Mouse (Mus musculus): Measurements from ENCODE around the gene Ino80e. TPM values are rescaled to one million over a fixed set of nuclear protein-coding genes. Genes with fewer than 3 reads are reported as not detected.

The Ino80e gene
- polyA plus RNA-seq, 1 experiment from 2014 or later, result 118 TPM

DNA sequence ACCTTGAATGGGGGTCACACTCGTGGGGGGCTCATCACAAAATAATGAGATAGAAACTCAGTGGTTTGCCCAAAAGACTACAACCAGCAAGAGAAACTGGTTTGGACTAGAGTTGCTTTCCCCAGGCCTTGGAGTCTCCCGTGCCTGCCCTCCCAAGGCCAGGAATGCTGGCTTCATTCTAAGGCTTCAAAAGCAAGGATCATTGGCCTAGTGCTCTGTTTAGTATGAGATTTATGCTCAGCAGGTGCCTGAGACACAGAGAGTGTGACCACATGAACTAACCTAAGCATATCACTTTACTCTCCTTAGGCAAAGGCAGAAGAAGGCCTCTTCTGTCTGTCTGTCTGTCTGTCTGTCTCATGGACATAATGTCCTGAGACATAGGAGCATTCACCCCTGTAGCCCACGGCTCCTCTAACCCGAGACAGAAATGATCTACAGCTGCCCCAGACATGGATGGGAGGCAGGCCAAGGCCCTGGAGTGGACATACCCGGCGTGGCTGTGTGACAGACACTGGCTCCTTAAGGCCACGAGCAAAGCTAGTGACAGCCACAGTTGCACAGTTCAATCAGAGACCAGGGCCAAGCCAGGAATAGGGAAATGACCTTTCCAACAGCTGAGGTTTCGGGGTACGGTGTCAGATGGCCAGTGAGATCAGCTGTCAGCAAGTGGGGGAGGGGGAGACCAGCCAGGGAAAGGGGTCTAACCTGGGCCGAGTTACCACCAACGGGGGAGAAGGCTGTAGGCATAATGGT lies 59.9 kb downstream of the Ino80e start:
- Histone ChIP-seq H3K9me3 (ENCODE audit: control insufficient read depth, low read length) (no peaks in the 10 kb centered on the region), H3K9ac (ENCODE audit: low read length) (no peak overlapping the region), H3K4me1 (ENCODE audit: control insufficient read depth, insufficient read depth, low read length) (peaks cover 17% of the 10 kb centered on the region), H3K27ac (replicated peaks; ENCODE audit: low read depth, low read length) (no peak overlapping the region), H3K4me2 (ENCODE audit: low read depth, severe bottlenecking) (no peak overlapping the region), H3K4me3 (ENCODE audit: low read depth, low read length) (no peak overlapping the region), H3K36me3 (ENCODE audit: control insufficient read depth, insufficient read depth, low read length) (peaks cover 2% of the 10 kb centered on the region; the same call in 1 of the 2 replicates), H3K27me3 (ENCODE audit: control insufficient read depth, insufficient read depth, low read length) (no peaks in the 10 kb centered on the region)
- ATAC-seq (ENCODE audit: insufficient number of reproducible peaks, low FRiP score, low TSS enrichment, low read depth), result no peak
- DNase-seq (ENCODE audit: low spot score), result no peak
- WGBS, result 88% methylated on average over 11 of the region's 11 CpGs

- H3K9me3 ChIP-seq (ENCODE audit: control insufficient read depth, low read length), result no peaks in the 10 kb centered on the region
- H3K27me3 ChIP-seq (ENCODE audit: control insufficient read depth, insufficient read depth, low read length), result no peaks in the 10 kb centered on the region
- ATAC-seq (ENCODE audit: insufficient number of reproducible peaks, low FRiP score, low TSS enrichment, low read depth), result no peak
- H3K9ac ChIP-seq (ENCODE audit: low read length), result peak overlapping the region; percentile 34
- H3K36me3 ChIP-seq (ENCODE audit: control insufficient read depth, insufficient read depth, low read length), result peaks cover 10% of the 10 kb centered on the region
- 86% methylated on average over 16 of the region's 16 CpGs for WGBS
- H3K4me1 ChIP-seq (ENCODE audit: control insufficient read depth, insufficient read depth, low read length), result peaks cover 25% of the 10 kb centered on the region
- no peak overlapping the region for H3K4me2 ChIP-seq (ENCODE audit: low read depth, severe bottlenecking)
- no peak overlapping the region for H3K4me3 ChIP-seq (ENCODE audit: low read depth, low read length)
- no peak for DNase-seq (ENCODE audit: low spot score)
- no peak overlapping the region for H3K27ac ChIP-seq (replicated peaks; ENCODE audit: low read depth, low read length)
These were observed 61.1 kb downstream of the Ino80e start for GRCm38 (mm10) chr7:126801057-126801422.

Other genes starting within 250 kb of the Ino80e start
- gene Nupr1, start 231.5 kb downstream of the Ino80e start, polyA plus RNA-seq (2014; fragmentation: Nextera tagmentation; extraction: Ambion mirVana), result 0.31 and 1.3 TPM in 2 replicates
- 61.9 and 65.6 TPM in 2 replicates for gene Sgf29, start 213.1 kb downstream of the Ino80e start, polyA plus RNA-seq (2014; fragmentation: Nextera tagmentation; extraction: Ambion mirVana)
- 0.23 and 0.47 TPM in 2 replicates for gene Sult1a1, start 185.9 kb downstream of the Ino80e start, polyA plus RNA-seq (2014; fragmentation: Nextera tagmentation; extraction: Ambion mirVana)
- gene Bola2, start 167.0 kb downstream of the Ino80e start, polyA plus RNA-seq (2014; fragmentation: Nextera tagmentation; extraction: Ambion mirVana), result 152 and 160 TPM in 2 replicates
- gene Slx1b, start 166.6 kb downstream of the Ino80e start, polyA plus RNA-seq (2014; fragmentation: Nextera tagmentation; extraction: Ambion mirVana), result 8.8 and 9.3 TPM in 2 replicates
- gene Coro1a, start 154.6 kb downstream of the Ino80e start, polyA plus RNA-seq (2014; fragmentation: Nextera tagmentation; extraction: Ambion mirVana), result 35.9 and 37.7 TPM in 2 replicates
- gene Mapk3, start 102.8 kb downstream of the Ino80e start, polyA plus RNA-seq (2014; fragmentation: Nextera tagmentation; extraction: Ambion mirVana), result 35.4 and 37.4 TPM in 2 replicates
- gene Gdpd3, start 96.0 kb downstream of the Ino80e start, polyA plus RNA-seq (2014; fragmentation: Nextera tagmentation; extraction: Ambion mirVana), result 1.7 and 2.4 TPM in 2 replicates
- gene Ypel3, start 85.4 kb downstream of the Ino80e start, polyA plus RNA-seq (2014; fragmentation: Nextera tagmentation; extraction: Ambion mirVana), result 97.8 and 112 TPM in 2 replicates
- gene Tbx6, start 80.9 kb downstream of the Ino80e start, polyA plus RNA-seq (2014; fragmentation: Nextera tagmentation; extraction: Ambion mirVana), result 0.45 and 0.67 TPM in 2 replicates
- 400 and 426 TPM in 2 replicates for gene Ppp4c, start 69.9 kb downstream of the Ino80e start, polyA plus RNA-seq (2014; fragmentation: Nextera tagmentation; extraction: Ambion mirVana)
- not detected in 2 replicates for gene Fam57b, start 64.7 kb downstream of the Ino80e start, polyA plus RNA-seq (2014; fragmentation: Nextera tagmentation; extraction: Ambion mirVana)
- not detected in 2 replicates for gene 4930451I11Rik, start 30.7 kb downstream of the Ino80e start, polyA plus RNA-seq (2014; fragmentation: Nextera tagmentation; extraction: Ambion mirVana)
- 0.85 and 1.5 TPM in 2 replicates for gene Doc2a, start 15.0 kb downstream of the Ino80e start, polyA plus RNA-seq (2014; fragmentation: Nextera tagmentation; extraction: Ambion mirVana)
- 25.9 and 29.4 TPM in 2 replicates for gene Hirip3, start 405 bp downstream of the Ino80e start, polyA plus RNA-seq (2014; fragmentation: Nextera tagmentation; extraction: Ambion mirVana)
- gene Taok2, start 22.3 kb upstream of the Ino80e start, polyA plus RNA-seq (2014; fragmentation: Nextera tagmentation; extraction: Ambion mirVana), result 30.4 and 31.6 TPM in 2 replicates
- gene Tmem219, start 60.5 kb upstream of the Ino80e start, polyA plus RNA-seq (2014; fragmentation: Nextera tagmentation; extraction: Ambion mirVana), result 14.1 and 16.5 TPM in 2 replicates
- gene Kctd13, start 66.5 kb upstream of the Ino80e start, polyA plus RNA-seq (2014; fragmentation: Nextera tagmentation; extraction: Ambion mirVana), result 16.7 and 17.5 TPM in 2 replicates
- 0.32 TPM in 1 of 2 replicates, not detected in the other for gene Asphd1, start 87.2 kb upstream of the Ino80e start, polyA plus RNA-seq (2014; fragmentation: Nextera tagmentation; extraction: Ambion mirVana)
- 0.16 and 0.26 TPM in 2 replicates for gene Sez6l2, start 88.2 kb upstream of the Ino80e start, polyA plus RNA-seq (2014; fragmentation: Nextera tagmentation; extraction: Ambion mirVana)
- 63.7 and 68.7 TPM in 2 replicates for gene Cdipt, start 113.5 kb upstream of the Ino80e start, polyA plus RNA-seq (2014; fragmentation: Nextera tagmentation; extraction: Ambion mirVana)
- 1.2 and 1.5 TPM in 2 replicates for gene Cdiptos, start 113.7 kb upstream of the Ino80e start, polyA plus RNA-seq (2014; fragmentation: Nextera tagmentation; extraction: Ambion mirVana)
- gene Mvp, start 152.2 kb upstream of the Ino80e start, polyA plus RNA-seq (2014; fragmentation: Nextera tagmentation; extraction: Ambion mirVana), result 2.3 and 3.0 TPM in 2 replicates
- not detected in 2 replicates for gene Pagr1b, start 154.1 kb upstream of the Ino80e start, polyA plus RNA-seq (2014; fragmentation: Nextera tagmentation; extraction: Ambion mirVana)
- gene Pagr1a, start 155.0 kb upstream of the Ino80e start, polyA plus RNA-seq (2014; fragmentation: Nextera tagmentation; extraction: Ambion mirVana), result 59.5 and 88.7 TPM in 2 replicates
- 26.2 and 66.8 TPM in 2 replicates for gene Gm42742, start 158.7 kb upstream of the Ino80e start, polyA plus RNA-seq (2014; fragmentation: Nextera tagmentation; extraction: Ambion mirVana)
- gene Prrt2, start 158.8 kb upstream of the Ino80e start, polyA plus RNA-seq (2014; fragmentation: Nextera tagmentation; extraction: Ambion mirVana), result 7.7 and 9.2 TPM in 2 replicates
- gene Maz, start 164.7 kb upstream of the Ino80e start, polyA plus RNA-seq (2014; fragmentation: Nextera tagmentation; extraction: Ambion mirVana), result 84.8 TPM in 2 replicates
- gene Kif22, start 180.1 kb upstream of the Ino80e start, polyA plus RNA-seq (2014; fragmentation: Nextera tagmentation; extraction: Ambion mirVana), result 196 and 199 TPM in 2 replicates
- not detected in 2 replicates for gene Zg16, start 225.0 kb upstream of the Ino80e start, polyA plus RNA-seq (2014; fragmentation: Nextera tagmentation; extraction: Ambion mirVana)
- 1.7 TPM in 2 replicates for gene AI467606, start 229.0 kb upstream of the Ino80e start, polyA plus RNA-seq (2014; fragmentation: Nextera tagmentation; extraction: Ambion mirVana)